Mouse (Mus musculus) ES-E14 (cell line): ENCODE measurements at regions not wholly inside any gene's neighbourhood (a gene's known extent, or its start where the extent isn't known, plus 50 kb on each side); places are given as distances from the start of the nearest gene placed in this dataset.

Experiments used
- CHD2 ChIP-seq: IDR thresholded peaks from 2 replicates; pipeline ENCODE4 v1.6.1; 2014; ENCODE audit warnings: mild to moderate bottlenecking, low read depth, low read length, inconsistent platforms
- ZNF384 ChIP-seq: IDR thresholded peaks from 2 replicates; pipeline ENCODE4 v1.6.1; 2012; ENCODE audit warnings: low read depth, low read length, inconsistent platforms

- TF ChIP-seq ZNF384 (no peak), CHD2 (no peak)
These were observed 729.1 kb downstream of the Dhx35 start for GRCm38 (mm10) chr2:159523739-159524138.
